Mouse (Mus musculus): ENCODE data around the gene Gm17949. TPM values are rescaled to one million over a fixed set of nuclear protein-coding genes. Genes with fewer than 3 reads are reported as not detected.
A peak's percentile ranks its signal among the peaks of the same experiment; 100 is the strongest.

The Gm17949 gene
- polyA plus RNA-seq, 1 experiment from 2014 or later, result not detected

- Histone ChIP-seq H3K4me2 (ENCODE audit: low read depth) (no peak overlapping the region), H3K36me3 (ENCODE audit: control insufficient read depth, insufficient read depth, low read length) (no peaks in the 10 kb centered on the region), H3K9ac (ENCODE audit: low read length) (no peak overlapping the region), H3K4me1 (ENCODE audit: control insufficient read depth, insufficient read depth, low read length) (0 out of 2 replicates have a peak, but pooled peaks cover 3% of the 10 kb centered on the region), H3K27ac (ENCODE audit: low read depth, low read length) (no peak overlapping the region), H3K4me3 (ENCODE audit: low read depth, low read length) (no peak overlapping the region), H3K9me3 (ENCODE audit: control insufficient read depth, low read length) (no peaks in the 10 kb centered on the region), H3K27me3 (ENCODE audit: control insufficient read depth, insufficient read depth, low read length) (peaks cover 28% of the 10 kb centered on the region)
- DNase-seq (ENCODE audit: low spot score) (no peak), ATAC-seq (ENCODE audit: insufficient read depth, low FRiP score, low TSS enrichment) (no peak)
- WGBS, result 0% methylated on average over 22 of the region's 22 CpGs
Measured at GRCm38 (mm10) chr17:57062548-57062947, 51.3 kb downstream of the Gm17949 start.

DNA sequence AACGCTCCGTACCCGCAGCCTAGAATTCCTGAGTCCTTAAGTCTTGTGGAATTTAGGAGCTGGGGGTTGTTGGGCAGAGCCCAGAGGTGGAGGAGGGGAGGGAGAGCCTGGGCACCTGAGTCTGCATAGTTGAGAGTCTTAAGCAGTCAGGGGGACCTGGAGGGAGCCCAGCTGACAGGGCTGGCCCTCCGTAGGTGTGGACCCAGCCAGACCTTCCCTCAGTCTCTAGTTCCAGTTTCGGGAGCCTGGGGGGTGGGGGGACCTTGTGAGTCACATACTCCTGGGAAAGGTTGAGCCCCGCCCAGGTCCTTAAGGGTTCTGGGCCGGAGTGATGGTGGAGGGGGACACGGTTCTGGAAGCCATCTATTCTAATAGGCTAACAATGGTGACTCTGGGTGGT lies 51.8 kb downstream of the Gm17949 start:
- H3K27me3 ChIP-seq (ENCODE audit: control insufficient read depth, insufficient read depth, low read length), result peaks cover 28% of the 10 kb centered on the region
- no peak overlapping the region for H3K9ac ChIP-seq (ENCODE audit: low read length)
- no peaks in the 10 kb centered on the region for H3K9me3 ChIP-seq (ENCODE audit: control insufficient read depth, low read length)
- no peaks in the 10 kb centered on the region for H3K36me3 ChIP-seq (ENCODE audit: control insufficient read depth, insufficient read depth, low read length)
- no peak overlapping the region for H3K27ac ChIP-seq (ENCODE audit: low read depth, low read length)
- H3K4me3 ChIP-seq (ENCODE audit: low read depth, low read length), result no peak overlapping the region
- 4% methylated on average over 8 of the region's 8 CpGs for WGBS
- H3K4me1 ChIP-seq (ENCODE audit: control insufficient read depth, insufficient read depth, low read length), result 0 out of 2 replicates have a peak, but pooled peaks cover 3% of the 10 kb centered on the region
- H3K4me2 ChIP-seq (ENCODE audit: low read depth), result no peak overlapping the region
- ATAC-seq (ENCODE audit: insufficient read depth, low FRiP score, low TSS enrichment) (no peak), DNase-seq (ENCODE audit: low spot score) (no peak)

GRCm38 (mm10) chr17:57066908-57067307 lies 55.6 kb downstream of the Gm17949 start:
- DNase-seq (ENCODE audit: low spot score), result no peak
- WGBS, result 70% methylated on average over 5 of the region's 5 CpGs

GRCm38 (mm10) chr17:57070272-57070671 lies 59.0 kb downstream of the Gm17949 start:
- whole genome bisulfite sequencing, result 6% methylated on average over 9 of the region's 9 CpGs
- Histone ChIP-seq H3K4me3 (ENCODE audit: low read depth, low read length) (0 out of 2 replicates have a peak overlapping the region, but pooled peaks have one; percentile 4), H3K4me1 (ENCODE audit: control insufficient read depth, insufficient read depth, low read length) (no peaks in the 10 kb centered on the region), H3K9me3 (ENCODE audit: control insufficient read depth, low read length) (no peaks in the 10 kb centered on the region), H3K4me2 (ENCODE audit: low read depth) (peak overlapping the region; percentile 35), H3K9ac (ENCODE audit: low read length) (0 out of 2 replicates have a peak overlapping the region, but pooled peaks have one; percentile 18), H3K36me3 (ENCODE audit: control insufficient read depth, insufficient read depth, low read length) (no peaks in the 10 kb centered on the region), H3K27ac (ENCODE audit: low read depth, low read length) (no peak overlapping the region), H3K27me3 (ENCODE audit: control insufficient read depth, insufficient read depth, low read length) (no peaks in the 10 kb centered on the region)
- DNase-seq (ENCODE audit: low spot score), result no peak
- no peak for ATAC-seq (ENCODE audit: insufficient read depth, low FRiP score, low TSS enrichment)

More at GRCm38 (mm10) chr17:57066908-57067307, 55.6 kb downstream of the Gm17949 start:
- ATAC-seq (ENCODE audit: insufficient read depth, low FRiP score, low TSS enrichment), result no peak
- Histone ChIP-seq H3K27ac (ENCODE audit: low read depth, low read length) (no peak overlapping the region), H3K27me3 (ENCODE audit: control insufficient read depth, insufficient read depth, low read length) (peaks cover 17% of the 10 kb centered on the region), H3K9me3 (ENCODE audit: control insufficient read depth, low read length) (no peaks in the 10 kb centered on the region), H3K9ac (ENCODE audit: low read length) (no peak overlapping the region), H3K36me3 (ENCODE audit: control insufficient read depth, insufficient read depth, low read length) (no peaks in the 10 kb centered on the region), H3K4me3 (ENCODE audit: low read depth, low read length) (no peak overlapping the region), H3K4me2 (ENCODE audit: low read depth) (no peak overlapping the region), H3K4me1 (ENCODE audit: control insufficient read depth, insufficient read depth, low read length) (no peaks in the 10 kb centered on the region)

DNA sequence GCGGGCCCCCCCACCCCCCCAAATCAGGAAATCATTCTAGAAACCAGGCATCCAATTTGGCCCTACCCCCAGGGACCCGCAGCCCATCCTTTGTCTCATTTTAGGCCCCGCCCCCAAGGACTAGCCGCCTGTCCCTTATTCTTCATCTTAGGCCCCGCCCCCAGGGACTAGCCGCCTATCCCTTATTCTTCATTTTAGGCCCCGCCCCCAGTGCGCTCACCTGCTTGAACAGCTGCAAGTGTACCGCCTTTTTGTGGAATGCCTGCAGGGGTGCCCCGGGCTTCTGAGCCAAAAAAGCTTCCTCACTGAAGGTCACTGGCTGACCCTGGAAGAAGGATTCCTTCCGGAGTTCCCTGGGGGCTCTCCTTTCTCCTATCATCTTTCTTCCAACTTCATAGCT lies 59.4 kb downstream of the Gm17949 start:
- Histone ChIP-seq H3K36me3 (ENCODE audit: control insufficient read depth, insufficient read depth, low read length) (no peaks in the 10 kb centered on the region), H3K27me3 (ENCODE audit: control insufficient read depth, insufficient read depth, low read length) (no peaks in the 10 kb centered on the region), H3K27ac (ENCODE audit: low read depth, low read length) (no peak overlapping the region), H3K4me2 (ENCODE audit: low read depth) (peak overlapping the region; percentile 35), H3K4me3 (ENCODE audit: low read depth, low read length) (0 out of 2 replicates have a peak overlapping the region, but pooled peaks have one; percentile 4), H3K9me3 (ENCODE audit: control insufficient read depth, low read length) (no peaks in the 10 kb centered on the region), H3K4me1 (ENCODE audit: control insufficient read depth, insufficient read depth, low read length) (no peaks in the 10 kb centered on the region), H3K9ac (ENCODE audit: low read length) (no peak overlapping the region)
- 2% methylated on average over 11 of the region's 11 CpGs for WGBS
- DNase-seq (ENCODE audit: low spot score), result peak; percentile 71
- peak; percentile 76 for ATAC-seq (ENCODE audit: insufficient read depth, low FRiP score, low TSS enrichment)

Other genes starting within 250 kb of the Gm17949 start
- 36.6 and 42.3 TPM in 2 replicates for gene Dus3l, start 246.7 kb upstream of the Gm17949 start, polyA plus RNA-seq (2014; fragmentation: Nextera tagmentation; extraction: Ambion mirVana)
- 0.77 and 1.1 TPM in 2 replicates for gene Prr22, start 241.2 kb upstream of the Gm17949 start, polyA plus RNA-seq (2014; fragmentation: Nextera tagmentation; extraction: Ambion mirVana)
- 3.9 and 4.9 TPM in 2 replicates for gene Rfx2, start 180.5 kb upstream of the Gm17949 start, polyA plus RNA-seq (2014; fragmentation: Nextera tagmentation; extraction: Ambion mirVana)
- gene Acsbg2, start 137.0 kb upstream of the Gm17949 start, polyA plus RNA-seq (2014; fragmentation: Nextera tagmentation; extraction: Ambion mirVana), result not detected in 2 replicates
- 0.25 and 0.41 TPM in 2 replicates for gene 1700061G19Rik, start 136.0 kb upstream of the Gm17949 start, polyA plus RNA-seq (2014; fragmentation: Nextera tagmentation; extraction: Ambion mirVana)
- gene Mllt1, start 76.1 kb upstream of the Gm17949 start, polyA plus RNA-seq (2014; fragmentation: Nextera tagmentation; extraction: Ambion mirVana), result 31.2 and 36.4 TPM in 2 replicates
- not detected in 2 replicates for gene Acer1, start 29.3 kb upstream of the Gm17949 start, polyA plus RNA-seq (2014; fragmentation: Nextera tagmentation; extraction: Ambion mirVana)
- 142 and 156 TPM in 2 replicates for gene Clpp, start 21.2 kb upstream of the Gm17949 start, polyA plus RNA-seq (2014; fragmentation: Nextera tagmentation; extraction: Ambion mirVana)
- gene Alkbh7, start 14.1 kb upstream of the Gm17949 start, polyA plus RNA-seq (2014; fragmentation: Nextera tagmentation; extraction: Ambion mirVana), result 37.0 and 39.8 TPM in 2 replicates
- gene Pspn, start 11.5 kb upstream of the Gm17949 start, polyA plus RNA-seq (2014; fragmentation: Nextera tagmentation; extraction: Ambion mirVana), result not detected in 2 replicates
- 78.1 and 85.0 TPM in 2 replicates for gene Gtf2f1, start 181 bp upstream of the Gm17949 start, polyA plus RNA-seq (2014; fragmentation: Nextera tagmentation; extraction: Ambion mirVana)
- 45.4 and 46.2 TPM in 2 replicates for gene Khsrp, start 20.1 kb downstream of the Gm17949 start, polyA plus RNA-seq (2014; fragmentation: Nextera tagmentation; extraction: Ambion mirVana)
- 0.20 TPM in 1 of 2 replicates, not detected in the other for gene Slc25a41, start 30.2 kb downstream of the Gm17949 start, polyA plus RNA-seq (2014; fragmentation: Nextera tagmentation; extraction: Ambion mirVana)
- gene Crb3, start 47.6 kb downstream of the Gm17949 start, polyA plus RNA-seq (2014; fragmentation: Nextera tagmentation; extraction: Ambion mirVana), result 1.2 and 1.9 TPM in 2 replicates
- gene Slc25a23, start 48.4 kb downstream of the Gm17949 start, polyA plus RNA-seq (2014; fragmentation: Nextera tagmentation; extraction: Ambion mirVana), result 16.8 and 18.5 TPM in 2 replicates
- gene Dennd1c, start 67.0 kb downstream of the Gm17949 start, polyA plus RNA-seq (2014; fragmentation: Nextera tagmentation; extraction: Ambion mirVana), result 2.8 and 2.9 TPM in 2 replicates
- 200 and 229 TPM in 2 replicates for gene Tubb4a, start 76.3 kb downstream of the Gm17949 start, polyA plus RNA-seq (2014; fragmentation: Nextera tagmentation; extraction: Ambion mirVana)
- gene Tnfsf9, start 93.9 kb downstream of the Gm17949 start, polyA plus RNA-seq (2014; fragmentation: Nextera tagmentation; extraction: Ambion mirVana), result 6.1 and 6.8 TPM in 2 replicates
- 0.28 TPM in 1 of 2 replicates, not detected in the other for gene Cd70, start 138.3 kb downstream of the Gm17949 start, polyA plus RNA-seq (2014; fragmentation: Nextera tagmentation; extraction: Ambion mirVana)
- 0.28 TPM in 1 of 2 replicates, not detected in the other for gene Tnfsf14, start 182.7 kb downstream of the Gm17949 start, polyA plus RNA-seq (2014; fragmentation: Nextera tagmentation; extraction: Ambion mirVana)
- 0.49 and 0.66 TPM in 2 replicates for gene C3, start 216.7 kb downstream of the Gm17949 start, polyA plus RNA-seq (2014; fragmentation: Nextera tagmentation; extraction: Ambion mirVana)
- 24.2 and 29.1 TPM in 2 replicates for gene Gpr108, start 237.0 kb downstream of the Gm17949 start, polyA plus RNA-seq (2014; fragmentation: Nextera tagmentation; extraction: Ambion mirVana)
- 21.3 and 21.7 TPM in 2 replicates for gene Trip10, start 238.0 kb downstream of the Gm17949 start, polyA plus RNA-seq (2014; fragmentation: Nextera tagmentation; extraction: Ambion mirVana)

All from neural tube, embryonic 11.5 days (tissue).